Mouse (Mus musculus): ENCODE results near the gene Mvb12a. TPM values are rescaled to one million over a fixed set of nuclear protein-coding genes. Genes with fewer than 3 reads are reported as not detected.

The Mvb12a gene
- 10 to 100 TPM; 31.6 to 32.4 TPM for total RNA-seq (2021)

DNA sequence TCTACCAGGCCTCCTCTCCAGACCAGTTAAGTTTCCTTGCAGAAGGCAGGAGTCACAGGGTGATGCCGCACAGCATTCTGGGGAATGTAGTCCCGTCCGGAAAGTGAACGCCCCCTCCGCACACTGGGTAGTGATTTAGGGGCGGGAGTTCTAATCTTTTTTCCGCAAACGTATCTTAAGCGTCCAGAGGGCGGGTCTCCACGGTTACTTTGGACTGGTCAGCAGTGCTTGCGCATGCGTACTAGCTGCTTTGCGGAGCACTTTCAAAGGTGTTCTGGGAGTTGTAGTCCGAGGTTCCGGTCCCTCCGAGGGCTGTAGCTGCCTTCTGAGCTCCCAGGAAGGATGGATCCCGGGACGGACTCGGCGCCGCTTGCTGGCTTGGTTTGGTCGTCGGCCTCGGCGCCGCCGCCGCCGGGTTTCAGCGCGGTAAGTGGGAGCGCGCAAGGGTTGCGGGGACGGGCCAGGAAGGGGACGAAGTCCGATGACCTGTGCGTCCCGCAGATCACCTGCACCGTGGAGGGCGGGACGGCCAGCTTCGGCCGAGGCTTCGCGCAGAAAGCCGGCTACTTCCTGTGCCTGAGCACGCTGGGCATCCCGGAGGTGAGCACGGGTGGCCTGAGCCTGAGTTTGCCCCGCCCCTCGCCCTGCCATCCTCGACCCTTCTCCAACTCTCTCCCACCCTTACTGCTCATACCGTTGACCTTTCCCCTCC, at the start of gene Mvb12a:
Gene Mvb12a (plus strand): TSS at position 291 of the 712 bp plus-strand sequence.
- peak; percentile 96 for DNase-seq

GRCm38 (mm10) chr8:71495039-71495438, 47.7 kb upstream of the Mvb12a start:
- peak; percentile 93 for DNase-seq

DNA sequence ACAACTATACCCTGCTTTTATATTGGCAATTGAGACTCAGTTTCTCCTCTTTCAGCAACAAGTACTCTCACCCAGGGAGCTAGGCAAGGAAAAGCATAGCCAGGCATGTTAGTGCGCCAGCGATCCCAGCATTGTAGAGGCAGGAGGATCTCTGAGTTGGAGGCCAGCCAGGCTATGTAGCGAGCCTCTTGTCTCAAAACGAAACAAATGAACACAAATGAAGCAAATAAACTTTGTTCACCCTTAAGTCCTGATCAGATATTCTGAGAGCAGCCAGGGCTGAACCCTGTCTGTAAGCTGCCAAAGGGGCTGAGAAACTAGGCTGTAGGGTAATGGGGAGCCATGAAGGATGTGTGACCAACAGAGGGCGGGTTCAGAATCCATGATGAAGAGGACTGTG, 46.9 kb upstream of the Mvb12a start:
- DNase-seq: no peak

DNA sequence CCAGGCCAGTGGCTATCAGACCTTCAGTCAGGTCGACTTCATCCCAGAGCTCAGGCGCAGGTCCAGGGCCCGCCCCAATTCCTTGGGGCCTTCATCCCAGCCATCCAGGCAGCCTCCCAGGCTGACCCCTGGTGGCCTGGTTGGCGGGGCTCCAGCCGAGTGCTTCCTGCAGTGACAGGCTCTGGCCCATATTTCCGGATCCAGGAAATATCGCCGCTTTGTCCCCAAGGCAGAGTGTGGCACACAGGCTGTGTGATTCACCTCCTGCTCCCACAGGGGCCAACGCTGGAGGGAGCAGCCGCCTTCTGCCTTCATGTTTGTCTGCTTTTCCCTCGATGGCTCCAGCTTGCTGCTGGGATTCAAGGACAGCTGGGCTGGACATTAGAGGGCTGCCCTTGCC, 46.2 kb upstream of the Mvb12a start:
- peak; percentile 96 for DNase-seq

GRCm38 (mm10) chr8:71497077-71497645, 45.6 kb upstream of the Mvb12a start:
- no peak for DNase-seq

DNA sequence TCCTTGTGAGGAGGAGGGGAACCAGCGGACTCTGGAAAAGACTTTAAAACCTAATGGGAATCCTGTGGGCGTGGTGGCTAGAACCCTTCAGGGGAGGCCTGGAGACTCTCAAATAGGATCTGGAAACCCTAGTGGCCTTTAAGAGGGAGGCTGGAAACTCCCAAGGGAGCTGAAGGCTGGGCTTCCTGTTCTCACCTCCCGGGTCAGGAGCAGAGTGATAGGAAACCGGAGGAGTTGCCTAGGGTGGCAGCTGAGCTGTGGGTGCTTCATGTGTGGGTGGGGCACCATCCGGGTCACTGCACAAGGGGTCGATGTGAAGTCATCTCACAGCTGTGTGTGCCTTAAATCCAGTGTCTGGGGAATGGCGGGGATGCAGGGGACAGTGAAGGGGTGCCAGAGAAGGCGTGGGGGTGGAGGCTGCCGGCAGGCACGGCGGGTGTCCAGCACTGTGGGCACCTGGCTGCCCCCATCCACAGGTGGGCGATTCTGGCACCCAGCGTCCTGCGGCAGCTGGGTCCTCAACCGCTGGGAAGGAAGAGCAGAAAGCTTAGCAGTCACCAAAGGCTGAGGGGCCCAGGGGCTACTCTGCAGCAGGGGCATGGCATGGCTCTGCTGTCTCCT, 44.7 kb upstream of the Mvb12a start:
- no peak for DNase-seq

- no peak for DNase-seq
These were observed 43.7 kb upstream of the Mvb12a start for GRCm38 (mm10) chr8:71498816-71499690.

GRCm38 (mm10) chr8:71504349-71504748, 38.4 kb upstream of the Mvb12a start:
- DNase-seq: no peak

- DNase-seq: no peak
These were observed 37.4 kb upstream of the Mvb12a start for GRCm38 (mm10) chr8:71505326-71505725.

GRCm38 (mm10) chr8:71505979-71506378, 36.7 kb upstream of the Mvb12a start:
- DNase-seq: no peak

DNA sequence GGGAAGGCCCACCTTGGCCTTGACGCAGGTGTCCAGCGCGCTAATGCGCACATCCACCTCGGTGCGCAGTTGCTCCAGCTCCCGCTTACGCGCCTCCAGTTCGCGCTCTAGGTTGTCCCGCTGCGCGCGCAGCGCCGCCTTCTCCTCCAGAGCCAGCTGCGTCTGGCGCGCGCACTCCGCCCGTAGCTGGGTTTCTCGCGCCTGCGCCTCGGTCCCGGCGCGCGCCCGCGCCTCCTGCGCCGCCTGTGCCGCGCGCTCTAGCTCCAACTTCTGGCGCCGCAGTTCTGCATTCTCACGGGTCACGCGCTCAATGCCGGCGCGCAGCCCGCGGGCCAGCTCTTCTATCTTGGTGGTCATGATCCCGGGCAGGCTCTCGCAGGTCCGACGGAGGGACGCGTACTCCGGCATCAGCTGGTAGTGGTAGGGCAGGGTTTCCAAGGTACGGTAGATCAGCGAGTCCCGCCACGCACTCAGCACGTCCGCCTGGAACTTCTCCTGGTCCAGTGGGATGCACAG, 35.1 kb upstream of the Mvb12a start:
- peak; percentile 82 for DNase-seq

DNA sequence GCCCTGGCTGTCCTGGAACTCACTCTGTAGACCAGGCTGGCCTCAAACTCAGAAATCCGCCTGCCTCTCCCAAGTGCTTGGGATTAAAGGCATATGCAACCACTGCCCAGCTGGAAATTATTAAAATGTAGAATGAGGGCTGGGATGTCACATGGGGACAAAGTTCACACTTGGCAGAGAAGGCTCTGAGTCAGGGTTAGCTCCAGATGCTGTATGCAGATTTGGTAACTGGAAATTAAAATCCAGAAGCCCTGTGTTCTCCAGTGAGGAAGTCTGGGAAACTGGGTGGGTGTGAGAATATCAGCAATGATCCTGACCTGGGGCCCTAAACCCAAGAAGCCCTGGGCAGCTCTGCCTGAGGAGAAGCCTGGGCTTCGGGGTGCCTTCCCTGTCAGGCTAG, 33.4 kb upstream of the Mvb12a start:
- no peak for DNase-seq

DNA sequence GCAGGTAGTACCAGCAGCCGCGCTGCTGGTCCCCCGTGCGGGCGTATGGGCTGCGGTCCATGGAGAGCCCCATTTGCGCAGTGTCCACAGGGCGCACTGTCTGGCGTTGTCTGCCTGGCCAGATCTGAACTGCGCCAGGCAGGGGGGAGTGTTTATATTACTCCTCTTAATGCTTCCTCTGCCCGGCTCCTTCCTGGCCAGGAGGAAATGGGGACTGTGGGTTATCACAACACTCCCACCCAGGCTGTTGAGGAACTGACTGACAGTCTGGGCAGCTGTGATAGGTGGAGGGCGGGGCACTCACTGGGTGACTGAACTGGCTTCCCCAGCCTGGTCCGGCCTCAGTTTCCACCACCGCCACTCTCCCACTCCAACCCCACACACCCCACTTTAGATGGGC, 31.1 kb upstream of the Mvb12a start, which contains the start of gene Plvap:
Gene Plvap (minus strand): TSS at position 109 of the 400 bp plus-strand sequence.
- DNase-seq: no peak

DNA sequence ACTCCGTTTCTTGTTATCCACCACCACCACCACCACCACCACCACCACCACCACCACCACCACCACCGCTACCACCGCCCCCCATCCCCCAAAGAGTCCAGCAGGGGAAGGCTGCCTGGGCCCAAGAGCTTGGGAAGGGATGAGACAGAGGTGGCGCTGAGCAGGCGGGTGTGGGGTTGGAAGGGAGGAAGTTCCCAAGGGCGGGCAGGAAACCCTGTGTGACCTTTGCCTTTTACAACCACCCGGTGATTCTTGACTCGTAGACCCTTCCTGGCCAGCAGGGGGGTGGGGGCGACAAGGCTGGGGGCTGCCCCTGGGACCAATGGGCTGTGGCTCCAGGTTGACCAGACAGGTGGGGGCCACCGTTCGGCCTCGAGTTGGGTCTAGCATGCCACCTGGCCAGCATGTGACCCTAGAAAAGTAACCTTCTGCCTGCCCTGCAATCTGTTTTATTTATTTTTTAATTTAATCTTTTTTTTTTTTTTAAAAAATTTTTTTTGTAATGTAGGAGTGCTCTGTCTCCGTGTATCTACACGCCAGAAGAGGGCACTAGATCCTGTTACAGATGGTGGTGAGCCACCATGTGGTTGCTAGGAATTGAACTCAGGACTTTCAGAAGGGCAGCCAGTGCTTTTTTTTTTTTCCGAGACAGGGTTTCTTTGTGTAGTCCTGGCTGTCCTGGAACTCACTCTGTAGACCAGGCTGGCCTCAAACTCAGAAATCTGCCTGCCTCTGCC, 29.5 kb upstream of the Mvb12a start:
- DNase-seq: no peak

DNA sequence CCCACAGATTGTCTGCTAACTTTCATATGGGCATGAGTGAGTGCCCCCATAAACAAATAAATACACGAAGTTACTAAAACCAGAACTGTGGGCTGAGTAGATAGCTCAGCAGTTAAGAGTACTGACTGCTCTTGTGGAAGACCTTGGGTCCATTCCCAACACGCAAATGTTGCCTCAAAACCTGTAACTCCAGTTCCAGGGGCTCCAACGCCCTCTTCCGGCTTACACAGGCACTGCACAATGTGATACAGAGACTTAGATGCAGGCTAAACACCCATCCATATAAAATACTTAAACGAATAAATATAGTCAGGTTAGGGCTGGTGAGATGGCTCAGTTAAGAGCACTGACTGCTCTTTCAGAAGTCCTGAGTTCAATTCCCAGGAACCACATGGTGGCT, 27.7 kb upstream of the Mvb12a start:
- no peak for DNase-seq

GRCm38 (mm10) chr8:71516786-71517185, 25.9 kb upstream of the Mvb12a start:
- no peak for DNase-seq

DNA sequence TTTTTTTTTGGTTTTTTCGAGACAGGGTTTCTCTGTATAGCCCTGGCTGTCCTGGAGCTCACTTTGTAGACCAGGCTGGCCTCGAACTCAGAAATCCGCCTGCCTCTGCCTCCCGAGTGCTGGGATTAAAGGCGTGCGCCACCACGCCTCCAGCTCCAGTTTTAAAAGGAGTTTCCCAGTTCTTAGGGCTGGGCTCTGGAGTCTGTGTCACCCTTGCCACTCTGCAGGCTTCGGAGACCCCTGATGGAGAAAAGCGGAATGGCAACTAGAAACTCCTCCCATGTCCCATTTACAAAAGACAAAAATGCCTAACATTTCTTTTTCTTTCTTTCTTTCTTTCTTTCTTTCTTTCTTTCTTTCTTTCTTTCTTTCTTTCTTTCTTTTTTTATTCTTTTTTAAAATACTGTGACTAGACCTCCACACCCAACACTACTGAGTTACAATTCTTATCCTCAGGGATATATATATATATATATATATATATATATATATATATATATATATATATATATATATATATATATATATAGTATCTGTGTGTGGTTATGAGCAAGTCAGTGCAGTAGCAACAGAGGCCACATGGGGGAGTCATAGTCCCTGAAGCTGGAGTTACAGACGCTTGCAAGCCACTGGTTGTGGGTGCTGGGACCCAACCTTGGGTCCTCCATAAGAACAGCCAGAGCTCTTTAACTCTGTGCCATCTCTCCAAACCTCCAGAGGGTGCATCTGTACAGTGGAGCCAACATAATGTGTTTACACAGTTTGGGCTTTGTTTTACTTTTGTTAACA, 23.5 kb upstream of the Mvb12a start:
- DNase-seq: peak; percentile 82

GRCm38 (mm10) chr8:71521634-71522033, 21.1 kb upstream of the Mvb12a start:
- DNase-seq: peak; percentile 99

DNA sequence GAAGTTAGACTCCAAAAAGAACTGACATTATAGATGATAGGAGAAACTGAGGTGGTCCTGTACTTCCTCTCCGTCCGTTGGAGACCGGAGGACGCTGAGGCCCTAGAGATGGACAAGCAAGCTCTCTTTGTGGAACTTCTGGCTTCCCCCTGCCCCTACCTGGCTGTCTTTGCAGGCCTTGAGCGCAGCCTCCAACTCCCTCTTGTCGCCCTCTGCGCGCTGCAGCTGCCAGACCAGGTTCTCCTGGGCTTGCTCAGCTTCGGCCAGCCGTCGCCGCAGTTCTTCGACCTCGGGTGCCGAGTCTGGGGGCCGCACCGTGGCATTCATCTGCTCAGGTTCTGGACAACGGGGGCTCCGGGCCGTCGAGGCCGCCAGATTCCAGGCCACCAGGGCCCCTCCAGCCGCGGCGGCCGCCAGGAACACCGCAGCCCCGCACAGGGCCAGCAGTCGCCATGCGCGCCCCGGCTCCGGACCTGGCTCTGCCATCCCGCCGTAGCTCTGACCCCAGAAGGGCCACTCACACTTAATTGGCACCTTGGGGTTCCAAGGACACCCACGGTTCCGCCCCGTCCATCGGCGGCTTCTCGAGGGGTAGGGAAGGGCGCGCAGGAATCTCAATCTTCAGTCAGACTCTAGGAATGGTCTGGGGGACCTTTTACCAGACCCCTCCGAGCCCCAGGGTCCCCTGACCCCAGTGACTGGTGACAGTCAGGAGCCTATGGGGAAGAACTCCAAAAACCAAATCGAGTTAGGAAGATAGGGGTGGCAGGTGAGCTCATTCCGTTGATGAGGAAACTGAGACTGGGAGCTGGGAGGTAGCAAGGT, 17.3 kb upstream of the Mvb12a start, which contains the start of gene Ccdc194:
Gene Ccdc194 (minus strand): TSS at position 486 of the 825 bp plus-strand sequence.
- DNase-seq: no peak

- peak; percentile 29 for DNase-seq
These were observed 16.4 kb upstream of the Mvb12a start for GRCm38 (mm10) chr8:71526272-71526671.

Measured in heart, postnatal 4 days (tissue).